Mouse (Mus musculus): ENCODE results near the gene Nek5.

DNA sequence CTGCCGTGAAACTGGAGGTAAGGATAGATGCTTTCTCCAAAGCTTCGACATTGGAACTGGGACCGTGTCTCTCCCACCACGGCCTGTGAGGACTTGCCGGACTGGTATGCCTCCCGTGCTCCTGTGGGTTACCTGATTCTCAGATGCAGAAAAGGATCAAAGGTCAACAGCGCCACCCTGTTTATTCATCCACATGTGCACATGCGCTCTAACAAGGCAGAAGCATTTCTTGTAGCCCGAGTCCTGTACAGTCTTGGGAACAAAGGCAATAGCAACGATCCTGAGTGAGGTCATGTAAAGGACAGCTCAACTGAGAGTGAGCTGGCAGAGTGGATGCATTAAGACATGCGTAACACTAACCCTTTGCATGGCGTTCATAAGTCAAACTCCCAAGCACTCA, 7.2 kb upstream of the Nek5 start:
- TF ChIP-seq MAX (IDR thresholded peaks at IDR 0.05; ENCODE audit: low read depth) (no peak), POLR2A (IDR thresholded peaks at IDR 0.05; ENCODE audit: insufficient read length, low read depth) (no peak), USF1 (IDR thresholded peaks at IDR 0.05; ENCODE audit: low read depth) (no peak), CEBPB (IDR thresholded peaks at IDR 0.05; ENCODE audit: insufficient read depth, poor library complexity, severe bottlenecking) (no peak), MYOD1 (IDR thresholded peaks at IDR 0.05; ENCODE audit: control insufficient read depth in 1 of 3, insufficient read length in 2 of 3, low read depth in 2 of 3) (no peak), SRF (IDR thresholded peaks at IDR 0.05; ENCODE audit: control insufficient read depth, insufficient read length, low read depth) (no peak)

Data from myocyte (in vitro differentiated cells).